Mouse (Mus musculus): ENCODE data around the gene Dedd2.

DNA sequence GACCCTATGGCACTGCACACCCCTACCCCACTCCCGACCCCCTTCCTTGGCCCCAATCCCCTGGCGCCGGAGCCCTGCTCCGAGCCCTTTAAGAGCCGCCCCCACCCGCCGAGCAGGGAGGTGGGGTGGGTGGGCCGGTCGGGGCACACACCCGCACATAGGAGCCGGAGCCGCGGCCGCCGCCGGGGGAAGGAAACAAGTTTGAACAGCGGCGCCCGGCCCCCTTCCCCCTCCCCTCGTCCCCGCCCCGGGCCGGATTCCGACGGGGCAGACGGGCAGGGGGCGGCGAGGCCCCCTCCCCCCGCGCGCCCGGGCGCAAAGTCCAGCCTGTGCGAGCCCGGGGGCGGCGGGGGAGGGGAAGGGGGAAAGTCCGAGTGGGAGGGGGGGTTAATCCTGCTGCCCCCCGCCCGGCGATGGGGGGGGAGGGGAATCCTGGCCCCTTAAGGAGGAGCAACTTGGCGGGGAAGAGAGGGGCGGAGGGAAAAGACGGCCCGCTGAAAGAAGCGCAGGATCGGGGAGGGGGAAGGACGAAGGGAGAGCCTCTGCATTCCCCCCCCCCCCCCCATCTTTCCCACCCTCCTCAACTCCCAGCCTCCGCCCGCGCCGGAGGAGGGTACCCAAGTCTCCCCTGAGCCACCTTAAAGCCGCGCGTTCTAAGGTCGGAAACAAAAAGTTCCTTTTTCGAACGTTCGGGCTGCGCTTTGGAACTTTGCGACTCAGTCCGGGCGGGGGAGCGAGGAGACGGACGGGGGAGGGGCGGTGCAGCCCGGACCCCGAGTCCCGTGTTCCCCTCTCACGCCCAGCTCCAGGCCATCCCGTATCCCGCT, 29.1 kb upstream of the Dedd2 start:
- TF ChIP-seq POLR2A (IDR thresholded peaks at IDR 0.05; ENCODE audit: insufficient read length, low read depth) (no peak), USF1 (IDR thresholded peaks at IDR 0.05; ENCODE audit: low read depth) (no peak), E2F4 (IDR thresholded peaks at IDR 0.05; ENCODE audit: insufficient read depth) (no peak)

All from myocyte (in vitro differentiated cells).